Mouse (Mus musculus): Measurements from ENCODE around the gene Klf3. TPM values are rescaled to one million over a fixed set of nuclear protein-coding genes. Genes with fewer than 3 reads are reported as not detected.

The Klf3 gene
- total and polyA plus RNA-seq, 2 experiments = 17.8 to 35.7 TPM

DNA sequence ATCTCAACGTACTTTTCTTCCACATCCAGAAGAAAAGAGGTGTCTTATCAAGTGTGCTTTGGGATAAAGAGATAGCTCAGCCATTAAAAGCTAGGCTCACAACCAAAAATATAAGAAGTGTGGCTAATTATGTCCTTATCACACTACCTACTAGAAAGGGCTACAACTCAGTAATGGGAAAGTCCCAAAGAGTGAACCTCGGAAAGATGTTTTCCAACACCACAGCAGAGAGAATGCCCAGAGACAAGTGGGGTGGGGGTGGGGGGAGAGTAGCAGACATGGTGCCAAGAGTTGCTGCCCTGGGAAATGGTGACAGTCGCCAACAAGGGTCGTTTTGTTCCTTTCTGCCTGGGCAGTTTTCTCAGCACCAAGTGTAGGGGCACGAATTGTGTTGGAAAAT is 25.0 kb upstream of the Klf3 start:
- Histone ChIP-seq H3K36me3 (ENCODE audit: control insufficient read depth, insufficient read depth, low read length) (no peaks in the 10 kb centered on the region), H3K79me2 (ENCODE audit: control insufficient read depth, insufficient read depth, low read length) (no peaks in the 10 kb centered on the region), H3K27ac (replicated peaks; ENCODE audit: insufficient read depth, low read depth, low read length) (no peak overlapping the region), H3K4me1 (ENCODE audit: control insufficient read depth, insufficient read depth, low read length) (no peaks in the 10 kb centered on the region), H3K4me3 (ENCODE audit: insufficient read depth, low read depth, low read length) (no peak overlapping the region), H3K27me3 (ENCODE audit: control insufficient read depth, insufficient read depth, low read length) (no peaks in the 10 kb centered on the region), H3K9ac (ENCODE audit: low read depth, low read length) (no peak overlapping the region)
- 81% methylated on average over 5 of the region's 5 CpGs for WGBS
- no peak for TF ChIP-seq POLR2A (IDR thresholded peaks at IDR 0.05; ENCODE audit: extremely low read depth, insufficient read depth, low read length)
- TF ChIP-seq CTCF (IDR thresholded peaks at IDR 0.05; ENCODE audit: low read depth, low read length) = no peak
- DNase-seq (ENCODE audit: extremely low read depth, low read depth, low spot score) = no peak

DNA sequence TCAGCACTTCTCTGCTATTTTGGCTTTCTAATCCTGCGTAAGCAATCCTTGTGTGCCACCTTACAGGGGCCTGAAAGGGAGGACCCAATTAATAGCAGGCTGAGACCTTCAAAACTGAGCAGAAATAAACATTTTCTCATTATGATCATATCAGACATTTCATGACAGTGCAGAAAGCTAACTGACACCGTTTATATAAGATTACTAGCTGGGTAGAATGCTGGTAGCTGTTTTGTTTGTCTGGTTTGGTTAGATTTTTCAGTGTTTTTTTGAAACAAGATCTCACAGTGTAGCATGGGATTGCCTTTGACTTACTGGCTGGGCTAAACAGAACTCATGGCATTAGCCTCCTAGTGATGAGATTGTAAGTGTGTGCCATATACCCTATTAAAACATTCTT is 23.9 kb upstream of the Klf3 start:
- Histone ChIP-seq H3K27ac (replicated peaks; ENCODE audit: insufficient read depth, low read depth, low read length) (no peak overlapping the region), H3K4me3 (ENCODE audit: insufficient read depth, low read depth, low read length) (no peak overlapping the region), H3K79me2 (ENCODE audit: control insufficient read depth, insufficient read depth, low read length) (no peaks in the 10 kb centered on the region), H3K9ac (ENCODE audit: low read depth, low read length) (no peak overlapping the region), H3K4me1 (ENCODE audit: control insufficient read depth, insufficient read depth, low read length) (no peaks in the 10 kb centered on the region), H3K27me3 (ENCODE audit: control insufficient read depth, insufficient read depth, low read length) (no peaks in the 10 kb centered on the region), H3K36me3 (ENCODE audit: control insufficient read depth, insufficient read depth, low read length) (no peaks in the 10 kb centered on the region)
- TF ChIP-seq CTCF (IDR thresholded peaks at IDR 0.05; ENCODE audit: low read depth, low read length) = no peak
- TF ChIP-seq POLR2A (IDR thresholded peaks at IDR 0.05; ENCODE audit: extremely low read depth, insufficient read depth, low read length) = no peak
- no peak for DNase-seq (ENCODE audit: extremely low read depth, low read depth, low spot score)
- 82% methylated on average over 2 of the region's 2 CpGs for WGBS

DNA sequence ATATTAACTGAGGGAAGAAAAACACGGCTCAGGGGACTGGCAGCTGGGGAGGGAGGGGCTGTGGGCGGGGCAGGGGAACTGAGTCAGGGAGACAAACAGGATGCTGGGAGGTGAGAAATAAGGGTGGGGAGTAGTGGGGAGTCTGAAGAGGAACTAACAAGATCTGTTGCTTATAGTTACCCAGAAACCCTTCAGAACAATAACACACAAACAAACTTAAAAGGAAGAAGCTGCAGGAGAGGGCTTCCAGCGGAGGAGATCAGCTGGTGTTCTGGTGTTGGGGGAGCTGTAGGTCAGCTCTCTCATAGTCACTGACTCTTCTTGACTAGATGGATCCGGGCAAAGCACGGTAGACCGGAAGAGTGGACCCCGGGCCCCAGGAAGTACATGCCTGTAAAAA is 22.4 kb upstream of the Klf3 start:
- Histone ChIP-seq H3K79me2 (ENCODE audit: control insufficient read depth, insufficient read depth, low read length) (no peaks in the 10 kb centered on the region), H3K9ac (ENCODE audit: low read depth, low read length) (no peak overlapping the region), H3K36me3 (ENCODE audit: control insufficient read depth, insufficient read depth, low read length) (no peaks in the 10 kb centered on the region), H3K27me3 (ENCODE audit: control insufficient read depth, insufficient read depth, low read length) (no peaks in the 10 kb centered on the region), H3K4me1 (ENCODE audit: control insufficient read depth, insufficient read depth, low read length) (no peaks in the 10 kb centered on the region), H3K27ac (replicated peaks; ENCODE audit: insufficient read depth, low read depth, low read length) (no peak overlapping the region), H3K4me3 (ENCODE audit: insufficient read depth, low read depth, low read length) (no peak overlapping the region)
- no peak for TF ChIP-seq CTCF (IDR thresholded peaks at IDR 0.05; ENCODE audit: low read depth, low read length)
- no peak for TF ChIP-seq POLR2A (IDR thresholded peaks at IDR 0.05; ENCODE audit: extremely low read depth, insufficient read depth, low read length)
- WGBS = 69% methylated on average over 7 of the region's 7 CpGs
- no peak for DNase-seq (ENCODE audit: extremely low read depth, low read depth, low spot score)

DNA sequence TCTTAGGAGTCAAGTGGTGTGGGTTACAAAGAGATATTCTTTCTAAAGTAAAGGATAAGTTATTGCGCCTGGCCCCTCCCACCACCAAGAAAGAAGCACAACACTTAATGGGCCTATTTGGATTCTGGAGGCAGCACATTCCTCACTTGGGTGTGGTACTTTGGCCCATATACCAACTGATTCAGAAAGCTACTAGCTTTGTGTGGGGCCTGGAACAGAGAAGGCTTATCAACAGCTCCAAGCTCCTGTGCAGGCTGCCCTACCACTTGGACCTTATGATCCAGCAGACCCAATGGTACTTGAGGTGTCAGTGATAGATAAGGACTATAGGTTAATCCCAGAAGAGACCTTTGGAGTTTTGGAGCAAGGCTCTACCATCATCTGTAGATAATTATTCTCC is 15.0 kb upstream of the Klf3 start:
- Histone ChIP-seq H3K9ac (ENCODE audit: low read depth, low read length) (no peak overlapping the region), H3K27me3 (ENCODE audit: control insufficient read depth, insufficient read depth, low read length) (no peaks in the 10 kb centered on the region), H3K4me1 (ENCODE audit: control insufficient read depth, insufficient read depth, low read length) (no peaks in the 10 kb centered on the region), H3K27ac (replicated peaks; ENCODE audit: insufficient read depth, low read depth, low read length) (no peak overlapping the region), H3K79me2 (ENCODE audit: control insufficient read depth, insufficient read depth, low read length) (no peaks in the 10 kb centered on the region), H3K4me3 (ENCODE audit: insufficient read depth, low read depth, low read length) (no peak overlapping the region), H3K36me3 (ENCODE audit: control insufficient read depth, insufficient read depth, low read length) (no peaks in the 10 kb centered on the region)
- DNase-seq (ENCODE audit: extremely low read depth, low read depth, low spot score) = no peak
- TF ChIP-seq POLR2A (IDR thresholded peaks at IDR 0.05; ENCODE audit: extremely low read depth, insufficient read depth, low read length) = no peak
- no peak for TF ChIP-seq CTCF (IDR thresholded peaks at IDR 0.05; ENCODE audit: low read depth, low read length)
- WGBS = 100% methylated on average over 1 of the region's 1 CpGs

DNA sequence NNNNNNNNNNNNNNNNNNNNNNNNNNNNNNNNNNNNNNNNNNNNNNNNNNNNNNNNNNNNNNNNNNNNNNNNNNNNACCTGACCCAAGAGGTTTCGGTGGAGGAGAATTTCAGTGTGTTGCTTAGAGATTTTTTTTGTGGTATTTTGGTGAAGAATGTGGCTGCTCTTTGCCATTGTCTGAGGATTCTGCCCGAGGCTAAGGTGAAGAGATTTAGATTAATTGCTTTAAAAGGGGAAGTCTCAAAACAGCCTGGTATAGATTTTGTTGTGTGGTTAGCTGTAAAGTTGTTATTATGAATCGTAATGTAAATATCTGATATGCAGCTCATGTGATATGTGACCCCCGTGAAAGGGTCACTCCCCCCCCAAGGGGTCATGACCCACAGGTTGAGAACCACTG is 5.0 kb upstream of the Klf3 start:
- Histone ChIP-seq H3K4me1 (ENCODE audit: control insufficient read depth, insufficient read depth, low read length) (no peaks in the 10 kb centered on the region), H3K27ac (replicated peaks; ENCODE audit: insufficient read depth, low read depth, low read length) (no peak overlapping the region), H3K36me3 (ENCODE audit: control insufficient read depth, insufficient read depth, low read length) (no peaks in the 10 kb centered on the region), H3K4me3 (ENCODE audit: insufficient read depth, low read depth, low read length) (no peak overlapping the region), H3K79me2 (ENCODE audit: control insufficient read depth, insufficient read depth, low read length) (no peaks in the 10 kb centered on the region), H3K9ac (ENCODE audit: low read depth, low read length) (no peak overlapping the region), H3K27me3 (ENCODE audit: control insufficient read depth, insufficient read depth, low read length) (no peaks in the 10 kb centered on the region)
- DNase-seq (ENCODE audit: extremely low read depth, low read depth, low spot score) = no peak
- WGBS = 79% methylated on average over 4 of the region's 4 CpGs
- TF ChIP-seq CTCF (IDR thresholded peaks at IDR 0.05; ENCODE audit: low read depth, low read length) (no peak), POLR2A (IDR thresholded peaks at IDR 0.05; ENCODE audit: extremely low read depth, insufficient read depth, low read length) (no peak)

DNA sequence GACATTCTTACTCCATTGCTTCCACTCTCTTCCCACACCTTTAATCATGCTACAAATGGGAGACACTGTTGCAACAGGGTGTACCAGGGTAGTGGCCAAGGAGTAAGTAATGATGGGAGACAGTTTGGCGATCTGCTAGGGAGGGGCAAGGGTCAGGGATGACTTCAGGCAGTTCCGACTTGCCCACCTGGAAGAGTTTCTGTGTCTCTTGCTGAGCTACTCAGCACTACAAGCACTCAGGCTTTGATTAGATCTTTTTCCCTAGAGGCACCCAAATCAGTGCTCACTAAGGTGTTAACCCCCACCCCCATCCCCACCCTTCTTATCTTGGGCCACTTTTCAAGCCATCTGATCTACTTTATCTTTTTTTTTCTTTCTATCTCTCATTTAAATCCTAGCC is 1.6 kb upstream of the Klf3 start:
- no peak for DNase-seq (ENCODE audit: extremely low read depth, low read depth, low spot score)
- Histone ChIP-seq H3K27me3 (ENCODE audit: control insufficient read depth, insufficient read depth, low read length) (no peaks in the 10 kb centered on the region), H3K27ac (replicated peaks; ENCODE audit: insufficient read depth, low read depth, low read length) (no peak overlapping the region), H3K4me3 (ENCODE audit: insufficient read depth, low read depth, low read length) (no peak overlapping the region), H3K4me1 (ENCODE audit: control insufficient read depth, insufficient read depth, low read length) (peaks cover 1% of the 10 kb centered on the region), H3K9ac (ENCODE audit: low read depth, low read length) (no peak overlapping the region), H3K36me3 (ENCODE audit: control insufficient read depth, insufficient read depth, low read length) (no peaks in the 10 kb centered on the region), H3K79me2 (ENCODE audit: control insufficient read depth, insufficient read depth, low read length) (peaks cover 12% of the 10 kb centered on the region; the same call in 1 of the 2 replicates)
- TF ChIP-seq CTCF (IDR thresholded peaks at IDR 0.05; ENCODE audit: low read depth, low read length) (no peak), POLR2A (IDR thresholded peaks at IDR 0.05; ENCODE audit: extremely low read depth, insufficient read depth, low read length) (no peak)
- WGBS = 92% methylated on average over 2 of the region's 2 CpGs
